Mouse (Mus musculus) cerebellum, adult 9-10 months (tissue): ENCODE data around the gene Nlrp9b.
"Not testable (repeated sequence)": the region's sequence is repeated elsewhere in the genome, so short reads cannot be mapped to it uniquely, and the experiment has no call there.

Experiments
- DNase-seq: peaks from one replicate; pipeline ENCODE4 v3.0.0; 2022

The Nlrp9b gene

DNA sequence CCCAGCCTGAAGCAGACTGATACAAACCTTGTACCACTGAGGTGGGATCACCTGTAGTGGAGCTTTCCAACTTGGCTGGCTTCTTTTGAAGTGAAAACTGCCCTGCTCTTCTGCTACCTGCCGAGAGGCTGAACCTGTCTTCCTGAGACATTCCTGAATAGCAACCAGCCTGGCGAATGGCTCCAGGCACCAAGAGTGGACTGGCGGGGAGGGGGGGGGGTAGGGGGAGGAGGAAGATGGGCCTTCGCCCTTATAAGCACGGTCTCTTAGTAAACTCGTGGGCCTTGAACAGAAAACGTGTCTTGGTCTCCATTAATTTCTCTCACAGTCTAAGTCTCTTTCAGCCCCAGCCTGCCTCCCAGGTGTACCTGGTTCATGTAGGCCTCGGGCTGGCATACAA, at the start of gene Nlrp9b:
Nlrp9b (plus strand) TSS at position 301 of the 400 bp plus-strand sequence.
- not testable (repeated sequence) for DNase-seq

DNA sequence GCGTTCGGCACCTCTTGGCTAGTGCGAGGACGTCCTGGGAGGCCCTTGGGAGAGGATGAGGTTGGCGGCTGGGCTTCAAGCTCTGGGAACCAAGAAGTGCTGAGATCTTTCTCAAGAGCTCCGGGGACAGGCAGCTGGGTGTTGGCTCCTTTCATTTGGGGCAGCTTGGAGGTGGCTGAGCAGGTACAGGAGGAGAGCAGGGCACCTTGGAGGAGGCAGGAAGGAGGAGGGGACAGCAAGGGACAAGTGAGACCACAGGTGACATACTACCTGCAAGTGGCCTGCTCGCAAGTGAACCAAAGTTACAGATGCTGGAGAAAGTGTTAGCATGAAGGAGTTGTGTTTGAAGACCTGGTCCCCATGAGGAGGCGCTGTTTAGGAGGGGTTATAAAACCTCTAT, 46.6 kb upstream of the Nlrp9b start:
- no peak for DNase-seq

DNA sequence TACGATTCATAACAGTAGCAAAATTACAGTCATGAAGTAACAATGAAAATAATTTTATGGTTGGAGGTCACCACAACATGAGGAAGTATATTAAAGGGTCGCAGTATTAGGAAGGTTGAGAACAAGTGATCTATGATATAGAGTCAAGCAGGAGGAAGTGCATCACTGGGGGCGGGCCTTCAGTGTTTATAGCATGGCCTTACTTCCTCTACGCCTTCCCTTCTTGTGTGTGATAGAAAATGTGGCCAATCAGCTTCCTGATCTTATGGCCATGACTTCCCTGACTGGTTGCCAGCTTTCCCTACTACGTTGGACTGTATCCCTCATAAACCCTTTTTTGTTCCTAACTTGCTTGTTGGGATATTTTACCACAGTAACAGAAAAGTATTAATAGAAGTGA, 46.1 kb upstream of the Nlrp9b start:
- no peak for DNase-seq

DNA sequence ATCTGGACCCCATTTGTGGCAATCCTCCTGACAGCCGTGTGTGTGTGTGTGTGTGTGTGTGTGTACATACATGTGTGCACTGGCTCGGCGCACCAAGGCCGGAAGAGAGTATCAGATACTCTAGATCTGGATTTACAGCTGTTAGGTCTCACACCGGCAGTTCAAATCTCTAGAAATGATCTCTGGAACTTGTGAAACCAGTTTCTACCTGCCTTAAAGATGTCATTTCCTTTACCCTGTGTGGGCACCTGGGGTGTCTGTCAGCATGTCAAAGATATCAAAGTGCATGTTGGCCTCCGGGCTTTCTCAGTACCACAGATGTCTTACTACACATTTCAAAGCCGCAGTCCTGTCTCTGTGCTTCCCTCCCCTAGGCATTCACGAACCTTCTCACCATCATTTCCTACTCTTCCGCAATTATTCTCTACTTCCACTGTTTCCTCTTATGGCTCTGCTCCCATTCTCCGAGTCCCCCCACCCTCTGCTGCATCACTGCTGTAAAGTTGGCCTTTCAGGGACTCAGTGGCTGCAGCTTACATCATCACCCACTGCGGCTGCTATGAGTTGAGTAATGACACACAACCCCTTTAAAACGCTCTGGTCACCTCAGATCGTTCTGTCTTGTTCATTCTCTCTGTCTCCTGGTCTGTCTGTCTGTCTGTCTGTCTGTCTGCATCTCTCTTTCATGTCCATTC, 45.3 kb upstream of the Nlrp9b start:
- DNase-seq = no peak

DNA sequence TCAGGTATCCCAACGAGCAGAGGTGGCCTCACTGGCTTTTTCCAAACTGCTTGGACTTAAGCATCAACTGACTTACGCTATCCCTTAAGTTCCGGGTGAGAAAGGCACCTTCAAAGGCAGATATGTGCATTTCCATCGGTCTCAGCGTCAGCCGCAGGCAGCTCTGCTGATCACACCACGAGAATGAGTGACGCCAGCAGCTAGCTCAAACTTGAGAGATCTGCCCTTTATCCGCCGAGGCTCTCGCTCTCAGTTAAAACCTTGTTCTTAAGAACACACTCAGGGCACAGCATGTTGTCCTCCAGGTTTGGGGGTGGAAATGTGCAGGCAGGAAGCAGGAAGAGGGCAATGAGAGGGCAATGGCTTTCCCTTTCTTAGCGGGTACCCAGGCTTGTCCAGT, 42.3 kb upstream of the Nlrp9b start:
- no peak for DNase-seq

DNA sequence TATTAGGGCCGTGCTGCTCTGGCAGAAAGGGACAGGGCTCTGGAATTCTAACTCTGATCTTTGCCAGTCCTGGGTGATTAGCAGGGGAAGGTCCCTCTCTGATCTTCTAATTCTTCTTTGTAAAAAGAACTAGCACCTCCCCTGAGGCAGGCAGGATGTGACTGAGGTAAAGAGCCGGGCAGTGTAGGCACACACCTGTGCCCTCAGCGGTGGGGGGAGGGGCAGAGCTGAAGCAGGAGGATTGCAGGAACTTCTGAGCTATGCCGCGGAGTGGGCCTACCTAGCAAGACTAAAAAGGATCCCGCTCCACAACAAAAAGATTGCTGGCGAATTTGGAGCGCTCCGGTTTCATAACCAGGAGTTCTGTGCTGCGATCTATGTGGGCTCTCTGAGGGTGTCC, 41.3 kb upstream of the Nlrp9b start:
- no peak for DNase-seq

DNA sequence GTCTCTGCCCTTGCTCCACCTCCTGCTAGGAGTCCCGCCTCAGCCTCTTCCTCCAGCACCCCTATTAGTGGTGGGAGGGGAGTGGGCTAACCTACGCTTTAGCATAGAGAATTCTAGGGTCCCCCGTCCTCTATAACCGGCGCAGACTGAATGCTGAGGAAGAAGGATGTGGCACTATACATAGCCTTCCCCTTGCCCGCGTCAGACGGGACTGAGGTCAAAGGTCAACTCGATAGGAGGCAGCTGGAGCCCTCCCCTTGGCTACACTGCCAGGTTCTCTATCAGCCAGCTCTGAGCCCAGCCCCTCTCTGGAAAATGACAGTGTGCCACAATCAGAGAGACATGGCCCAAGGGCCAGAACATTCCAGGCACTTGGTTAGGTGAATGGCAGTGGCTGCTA, 40.7 kb upstream of the Nlrp9b start, which contains the start of gene Igsf23:
Igsf23 (minus strand) TSS at position 168 of the 400 bp plus-strand sequence.
- no peak for DNase-seq

DNA sequence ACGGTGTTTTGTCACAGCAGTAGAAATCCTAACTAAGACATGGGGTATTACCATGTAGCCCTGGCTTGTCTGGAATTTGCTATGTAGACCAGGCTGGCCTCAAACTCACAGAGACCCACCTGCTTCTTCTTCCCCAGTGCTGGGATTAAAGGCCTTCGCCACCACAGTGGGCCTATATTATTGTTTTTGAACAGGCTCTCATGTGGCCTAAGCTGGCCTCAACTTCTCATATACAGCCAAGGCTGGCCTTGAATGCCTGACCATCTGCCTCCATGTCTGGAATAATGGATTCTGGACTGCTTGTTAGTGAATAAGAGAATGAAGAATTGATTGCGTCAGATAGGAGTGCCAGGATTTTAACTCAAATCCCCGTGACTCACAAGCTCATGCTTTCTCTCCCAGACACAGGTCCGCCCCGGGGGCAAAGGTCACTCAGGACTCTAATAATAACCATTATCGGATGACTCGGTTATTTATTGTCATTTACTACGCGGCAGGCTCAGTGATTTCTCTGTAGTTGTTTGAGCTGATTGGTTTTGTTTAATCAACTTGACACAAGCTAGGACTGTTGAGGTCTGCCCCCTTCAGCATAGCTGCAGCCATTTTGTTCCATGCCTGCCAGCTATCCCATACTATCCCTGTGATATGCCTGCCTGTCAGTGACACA, 38.8 kb upstream of the Nlrp9b start:
- no peak for DNase-seq

DNA sequence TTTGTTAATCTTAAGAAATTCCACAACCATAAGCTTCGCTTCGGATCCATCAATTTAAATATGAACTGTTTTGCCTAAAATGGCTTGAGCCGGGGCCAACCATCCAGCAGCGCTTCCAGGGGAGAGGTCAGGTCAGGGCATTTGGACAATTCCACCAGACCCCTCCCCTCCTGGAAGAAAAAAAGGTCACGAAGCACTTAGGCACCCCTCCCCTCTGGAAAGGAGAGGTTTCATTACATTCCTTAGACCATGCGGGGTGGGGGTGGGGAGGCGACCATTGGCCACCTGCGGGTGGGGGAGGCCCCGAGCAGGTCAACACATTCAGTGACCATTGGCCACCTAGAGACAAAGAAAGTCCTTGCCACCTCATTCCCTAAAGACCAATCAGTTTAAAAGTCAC, 38.2 kb upstream of the Nlrp9b start:
- DNase-seq = no peak

DNA sequence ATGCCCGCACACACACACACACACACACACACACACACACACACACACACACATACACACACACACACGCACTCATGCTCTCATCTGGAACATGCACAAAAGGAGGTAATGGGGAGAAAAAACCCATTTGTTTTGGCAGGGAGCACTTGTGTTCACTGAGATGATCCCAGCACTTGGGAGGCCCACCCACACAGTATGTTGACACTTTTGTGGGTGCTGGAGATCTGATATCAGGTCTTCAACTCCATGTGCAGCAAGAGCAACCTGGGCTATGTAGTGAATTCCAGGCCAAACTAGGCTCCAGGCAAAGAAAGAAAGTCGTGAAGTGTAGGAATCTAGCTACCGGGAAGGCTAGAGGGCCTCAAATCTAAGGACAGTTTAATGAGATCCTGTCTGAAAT, 35.4 kb upstream of the Nlrp9b start:
- no peak for DNase-seq

DNA sequence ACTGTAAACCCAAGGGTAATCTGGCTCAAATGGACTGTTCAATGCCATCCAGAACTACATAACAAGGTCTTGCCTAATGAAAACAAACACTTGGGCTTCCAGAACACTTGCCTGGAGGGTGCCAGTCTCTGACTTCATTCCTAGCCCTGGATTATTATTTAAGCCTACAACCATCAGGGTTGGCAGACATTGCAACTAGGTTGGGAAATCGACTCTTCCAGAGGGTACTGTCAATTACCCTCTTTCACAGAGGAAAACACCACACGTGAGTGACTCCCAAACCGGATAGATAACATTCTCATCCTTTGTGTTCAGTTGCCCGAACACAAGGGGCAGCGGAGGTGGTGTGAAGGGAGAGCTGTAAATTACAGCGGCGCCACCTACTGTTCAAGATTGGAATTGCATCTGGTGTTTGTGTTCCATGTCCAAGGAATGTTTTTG, 34.9 kb upstream of the Nlrp9b start:
- peak; percentile 79 for DNase-seq

DNA sequence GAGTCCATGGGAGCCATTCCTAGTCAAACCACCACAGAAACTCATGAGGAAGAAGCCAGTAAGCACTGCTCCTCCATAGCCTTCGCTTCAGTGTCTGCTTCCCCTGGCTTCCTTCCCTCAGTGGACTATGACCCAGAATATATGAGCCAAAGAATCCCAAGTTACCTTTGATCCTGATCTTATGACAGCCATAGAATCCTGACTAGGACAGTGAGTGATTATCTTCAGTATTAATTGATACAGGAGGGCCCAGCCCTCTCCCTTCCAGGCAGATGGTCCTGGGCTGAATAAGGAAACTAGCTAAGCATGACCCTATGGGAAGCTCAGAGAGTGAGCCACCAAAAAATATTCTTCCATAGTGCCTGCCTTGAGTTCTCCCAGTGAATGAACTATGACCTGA, 28.8 kb upstream of the Nlrp9b start:
- DNase-seq = no peak

DNA sequence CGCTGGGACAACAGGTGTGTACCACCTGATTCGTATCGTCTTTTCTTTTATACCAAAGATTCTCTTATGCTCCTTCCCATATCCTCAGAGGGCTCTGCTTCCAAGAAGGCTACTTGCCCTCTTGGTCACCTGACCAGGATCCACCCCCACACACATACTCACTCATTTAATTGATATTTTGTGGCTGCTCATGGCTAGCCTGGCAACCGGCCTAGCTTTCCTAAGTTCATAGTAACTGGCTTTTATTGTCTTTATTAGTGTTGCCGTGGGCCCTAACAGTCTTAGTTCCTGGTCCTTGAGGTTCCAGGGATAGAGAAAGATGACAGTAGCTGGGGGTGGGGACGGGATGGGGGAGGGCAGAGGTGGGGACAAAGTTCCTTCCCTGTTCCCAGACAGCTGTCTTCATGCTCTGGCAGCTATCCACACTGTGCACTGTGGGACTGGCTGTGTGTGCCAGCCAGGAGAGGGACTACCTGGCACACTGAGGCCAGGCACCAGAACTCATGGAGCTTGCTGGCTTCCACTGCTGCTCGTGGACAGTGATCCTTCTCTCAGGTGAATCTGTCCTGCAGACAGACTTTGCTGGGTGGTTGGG, 26.2 kb upstream of the Nlrp9b start, which contains the start of gene Ceacam20:
Ceacam20 (plus strand) TSS at position 428 of the 595 bp plus-strand sequence.
- no peak for DNase-seq

DNA sequence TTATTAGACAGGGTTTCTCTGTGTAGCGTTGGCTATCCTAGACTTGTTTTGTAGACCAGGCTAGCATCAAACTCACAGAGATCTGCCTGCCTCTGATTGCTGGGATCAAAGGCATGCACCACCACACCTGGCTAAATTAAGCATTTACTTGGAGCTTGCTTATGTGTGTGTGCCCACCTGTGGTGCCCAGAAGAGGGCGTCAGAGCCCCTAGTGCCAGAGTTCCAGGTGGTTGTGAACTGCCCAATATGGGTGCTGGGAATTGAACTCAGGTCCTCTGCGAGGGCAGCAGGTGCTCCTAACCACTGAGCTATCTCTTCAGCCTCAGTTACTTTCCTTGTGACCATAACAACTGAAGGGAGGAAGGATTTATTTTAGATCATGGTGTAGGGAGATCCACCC, 22.2 kb upstream of the Nlrp9b start:
- no peak for DNase-seq

DNA sequence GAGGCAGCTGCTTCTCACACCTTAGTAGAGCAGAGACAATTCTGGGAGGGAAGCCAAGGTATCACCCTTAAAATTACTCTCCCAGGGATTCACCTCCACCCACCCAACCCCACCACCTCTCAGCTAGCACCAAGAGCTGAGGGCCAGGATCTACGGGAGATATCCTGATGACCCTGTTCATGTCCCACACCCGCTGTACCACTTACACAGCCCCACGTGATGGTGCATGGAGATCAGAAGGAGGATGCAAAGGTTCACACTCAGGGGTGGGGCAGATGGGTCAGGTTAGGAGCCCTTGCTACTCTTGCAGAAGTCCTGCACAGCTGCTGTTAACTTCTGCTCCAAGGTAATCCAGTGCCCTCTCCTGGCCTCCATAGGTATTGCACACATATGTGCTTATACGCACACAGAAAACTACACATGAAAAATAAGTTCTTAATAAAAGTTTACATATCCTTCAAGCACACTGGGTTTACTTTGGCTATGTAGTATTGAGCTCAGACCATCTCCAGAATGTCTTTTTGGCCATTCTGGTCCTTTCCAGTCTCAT, 21.6 kb upstream of the Nlrp9b start:
- no peak for DNase-seq

DNA sequence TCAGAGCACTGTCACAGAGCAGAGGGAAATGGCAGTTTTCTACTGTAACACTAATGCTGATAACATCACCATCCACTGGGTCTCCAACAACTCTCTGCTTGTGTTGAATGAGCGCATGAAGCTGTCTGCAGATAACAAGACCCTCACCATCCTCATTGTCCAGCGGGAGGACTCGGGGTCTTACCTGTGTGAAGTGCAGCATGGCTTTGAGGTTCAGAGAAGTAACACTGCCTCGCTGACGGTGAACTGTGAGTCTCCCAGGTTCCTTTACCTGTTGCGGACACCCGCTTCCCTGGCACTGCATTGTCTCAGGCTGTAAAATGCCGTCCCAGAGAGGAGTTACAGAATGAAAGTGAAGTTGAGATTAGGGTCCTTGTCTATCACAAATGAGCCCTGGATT, 21.1 kb upstream of the Nlrp9b start:
- no peak for DNase-seq

DNA sequence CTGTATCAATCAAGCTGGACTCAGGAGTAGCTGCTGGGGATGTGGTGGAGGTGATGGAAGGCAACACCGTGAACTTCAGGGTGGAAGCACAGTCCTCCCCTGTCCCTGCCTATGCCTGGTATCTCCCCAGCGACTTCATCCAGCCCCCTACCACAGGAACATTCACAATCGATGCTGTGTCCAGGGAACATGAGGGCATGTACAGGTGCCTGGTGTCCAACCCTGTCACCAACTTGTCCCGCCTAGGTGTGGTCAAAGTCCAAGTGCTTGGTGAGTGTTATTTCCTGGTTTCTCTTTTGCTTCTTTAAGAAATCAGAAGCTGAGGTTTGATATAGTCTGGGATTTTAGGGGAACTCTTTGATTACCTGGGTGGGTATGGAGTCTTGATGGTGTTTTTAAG, 19.7 kb upstream of the Nlrp9b start:
- DNase-seq = no peak

DNA sequence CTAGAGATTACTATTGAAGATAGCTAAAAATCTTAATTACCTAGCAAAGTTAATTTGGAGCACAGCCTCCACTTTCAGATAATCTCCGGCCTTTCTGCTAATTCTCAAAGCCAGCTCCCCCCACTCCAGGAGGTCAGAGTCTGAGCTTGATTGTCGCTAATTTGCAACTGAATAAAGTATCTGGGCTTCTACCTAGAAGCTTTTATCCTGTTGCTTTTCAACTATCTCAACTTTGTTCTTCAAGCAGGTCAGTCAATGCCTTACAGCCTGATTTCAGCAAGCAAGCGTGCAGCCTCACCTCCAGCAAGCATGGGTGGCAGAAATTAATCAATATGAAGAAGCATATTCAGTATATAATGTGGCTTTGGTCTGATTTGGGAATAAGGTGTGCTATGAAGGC, 5.5 kb downstream of the Nlrp9b start:
- not testable (repeated sequence) for DNase-seq

DNA sequence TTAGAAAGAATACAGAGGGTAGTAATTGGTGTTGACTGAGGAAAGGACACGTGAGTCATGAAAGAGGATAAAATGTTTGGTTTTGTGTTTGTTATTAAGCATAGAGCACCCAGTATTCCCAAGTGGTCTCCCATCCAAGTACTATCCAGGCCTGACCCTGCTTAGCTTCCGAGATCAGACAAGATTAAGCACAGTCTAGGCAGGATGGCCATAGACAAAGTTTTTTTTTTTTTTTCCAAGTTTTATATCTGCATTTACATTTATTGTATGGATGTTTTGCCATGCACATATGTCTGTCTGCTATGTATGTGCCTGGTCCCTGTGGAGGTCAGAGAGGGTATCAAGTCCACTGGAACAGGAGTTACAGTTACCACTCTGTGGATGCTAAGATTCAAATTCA, 18.7 kb downstream of the Nlrp9b start:
- DNase-seq = no peak

DNA sequence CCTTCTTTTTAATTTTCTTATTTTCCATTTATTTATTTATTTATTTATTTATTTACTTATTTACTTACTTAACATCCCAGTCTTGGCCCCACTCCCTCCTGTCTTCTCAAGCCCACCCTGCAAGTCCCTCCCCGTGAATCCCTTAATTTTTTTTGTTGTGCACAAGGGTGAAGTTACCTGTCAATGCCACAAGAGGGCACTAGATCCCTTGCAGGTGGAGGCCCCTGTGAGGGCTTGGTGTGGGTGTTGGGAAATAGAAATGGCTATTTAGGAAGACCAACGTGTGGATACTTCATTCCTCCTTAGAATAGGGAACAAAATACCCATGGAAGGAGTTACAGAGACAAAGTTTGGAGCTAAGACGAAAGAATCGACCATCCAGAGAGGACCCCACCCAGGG, 72.8 kb downstream of the Nlrp9b start:
- not testable (repeated sequence) for DNase-seq

DNA sequence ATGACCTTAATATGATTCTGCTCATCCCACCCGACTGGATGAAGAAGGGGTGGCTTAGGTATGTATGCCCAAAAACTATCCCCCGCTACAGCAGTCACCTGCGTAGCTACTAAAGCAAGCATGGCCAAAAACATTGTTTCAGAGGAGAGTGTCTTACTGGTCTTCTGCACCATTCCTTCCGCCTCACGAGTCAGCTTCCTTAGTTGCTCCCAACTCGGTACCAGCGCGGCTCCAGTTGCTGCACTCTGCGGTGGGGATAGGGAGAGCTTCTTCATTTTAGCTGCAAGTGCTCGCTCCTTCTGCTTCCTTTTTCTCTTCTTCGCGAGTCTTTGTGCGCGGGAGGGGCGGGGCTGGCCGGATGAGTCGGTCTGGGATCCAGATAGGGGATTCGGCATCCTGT, 86.9 kb downstream of the Nlrp9b start:
- not testable (repeated sequence) for DNase-seq

DNA sequence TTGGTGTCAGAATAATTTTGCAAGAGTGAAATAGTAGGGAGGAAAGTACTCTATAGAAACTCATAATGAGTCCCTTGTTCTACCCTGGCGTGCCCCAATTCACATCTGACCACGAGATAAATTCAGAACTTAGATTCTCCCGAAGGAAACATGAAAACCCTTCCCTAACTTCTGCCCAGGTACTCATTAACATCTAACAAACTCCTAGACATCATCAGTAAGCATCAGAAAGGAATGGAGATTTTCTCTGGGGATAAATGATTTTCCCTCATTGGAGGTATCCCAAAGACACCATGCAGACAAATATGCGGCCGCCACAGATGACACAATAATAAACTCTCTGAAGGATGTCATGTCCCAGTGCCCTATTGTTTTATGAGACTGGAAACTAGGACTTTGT, 108.1 kb downstream of the Nlrp9b start, which contains the start of gene Vmn1r91:
Vmn1r91 (plus strand) TSS at position 301 of the 400 bp plus-strand sequence.
- not testable (repeated sequence) for DNase-seq

DNA sequence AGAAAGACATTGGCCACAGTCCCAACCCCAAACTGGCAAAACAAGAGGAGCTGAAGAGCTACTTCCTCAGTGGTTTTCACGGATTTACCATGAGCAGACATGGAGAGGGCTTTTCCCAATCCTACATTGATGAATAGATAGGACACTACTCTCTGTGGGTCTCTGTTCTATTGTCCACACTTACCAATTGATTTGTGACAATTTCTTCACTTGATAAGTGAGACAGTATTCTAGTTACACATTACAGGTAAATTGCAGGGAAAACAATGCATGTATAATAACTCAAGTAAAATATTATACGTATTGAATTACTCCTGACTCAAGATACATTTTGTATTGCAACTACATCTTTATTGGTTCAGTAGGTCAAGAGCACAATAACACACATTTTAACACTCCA, 131.2 kb downstream of the Nlrp9b start, which contains the start of gene Gm16442:
Gm16442 (minus strand) TSS at position 101 of the 400 bp plus-strand sequence.
- not testable (repeated sequence) for DNase-seq
